Mouse (Mus musculus) forebrain, embryonic 12.5 days (tissue): Measurements from ENCODE around the gene H2-T22. TPM values are rescaled to one million over a fixed set of nuclear protein-coding genes. Genes with fewer than 3 reads are reported as not detected.

ENCODE experiments used
- polyA plus RNA-seq: library from polyadenylated mRNA; unstranded; fragments of >200 nt; fragmentation: Nextera tagmentation; extraction: Ambion mirVana; gene quantifications from 2 replicates; pipeline ENCODE4 v1.2.1, GENCODE M21; 2016

H2-T22 gene
- polyA plus RNA-seq, 1 experiment from 2014 or later: 5.4 TPM

Other genes with a start within 250 kb of the H2-T22 start
- 4.9 and 5.3 TPM in 2 replicates for gene Ier3, start 221.1 kb downstream of the H2-T22 start, polyA plus RNA-seq
- 53.7 and 56.0 TPM in 2 replicates for gene Flot1, start 219.5 kb downstream of the H2-T22 start, polyA plus RNA-seq
- 1,541 and 1,619 TPM in 2 replicates for gene Tubb5, start 204.4 kb downstream of the H2-T22 start, polyA plus RNA-seq
- gene Mdc1, start 201.2 kb downstream of the H2-T22 start, polyA plus RNA-seq: 22.3 and 26.1 TPM in 2 replicates
- 56.2 and 60.5 TPM in 2 replicates for gene Nrm, start 181.4 kb downstream of the H2-T22 start, polyA plus RNA-seq
- 23.7 and 24.3 TPM in 2 replicates for gene Ppp1r18, start 177.2 kb downstream of the H2-T22 start, polyA plus RNA-seq
- 48.0 and 54.8 TPM in 2 replicates for gene Dhx16, start 162.9 kb downstream of the H2-T22 start, polyA plus RNA-seq
- 26.7 and 29.4 TPM in 2 replicates for gene 2310061I04Rik, start 145.3 kb downstream of the H2-T22 start, polyA plus RNA-seq
- 277 and 280 TPM in 2 replicates for gene Atat1, start 132.7 kb downstream of the H2-T22 start, polyA plus RNA-seq
- gene Mrps18b, start 126.4 kb downstream of the H2-T22 start, polyA plus RNA-seq: 56.2 and 56.6 TPM in 2 replicates
- gene Ppp1r10, start 126.3 kb downstream of the H2-T22 start, polyA plus RNA-seq: 65.4 and 70.4 TPM in 2 replicates
- 117 and 118 TPM in 2 replicates for gene Abcf1, start 73.0 kb downstream of the H2-T22 start, polyA plus RNA-seq
- gene Gnl1, start 62.9 kb downstream of the H2-T22 start, polyA plus RNA-seq: 57.9 and 58.4 TPM in 2 replicates
- 52.1 and 56.8 TPM in 2 replicates for gene Prr3, start 62.5 kb downstream of the H2-T22 start, polyA plus RNA-seq
- 4.6 and 5.3 TPM in 2 replicates for gene H2-T24, start 22.2 kb downstream of the H2-T22 start, polyA plus RNA-seq
- gene H2-T23, start 9.9 kb downstream of the H2-T22 start, polyA plus RNA-seq: 4.8 and 5.5 TPM in 2 replicates
- not detected in 2 replicates for gene Gm6034, start 214 bp upstream of the H2-T22 start, polyA plus RNA-seq
- gene Gm11127, start 15.6 kb upstream of the H2-T22 start, polyA plus RNA-seq: not detected in 2 replicates
- not detected in 2 replicates for gene Gm19684, start 78.9 kb upstream of the H2-T22 start, polyA plus RNA-seq
- not detected in 2 replicates for gene Gm7030, start 86.7 kb upstream of the H2-T22 start, polyA plus RNA-seq
- not detected in 2 replicates for gene Gm8909, start 125.8 kb upstream of the H2-T22 start, polyA plus RNA-seq
- not detected in 2 replicates for gene H2-T3, start 147.5 kb upstream of the H2-T22 start, polyA plus RNA-seq
- 75.8 and 84.7 TPM in 2 replicates for gene Rpp21, start 215.3 kb upstream of the H2-T22 start, polyA plus RNA-seq
- gene Trim39, start 229.5 kb upstream of the H2-T22 start, polyA plus RNA-seq: 22.2 and 23.3 TPM in 2 replicates
- 0.18 TPM in 1 of 2 replicates, not detected in the other for gene H2-M10.2, start 243.7 kb upstream of the H2-T22 start, polyA plus RNA-seq